Mouse (Mus musculus) ES-E14 (cell line): Measurements from ENCODE around the gene Dapk1.

Experiments used
- CHD2 ChIP-seq: IDR thresholded peaks from 2 replicates; pipeline ENCODE4 v1.6.1; 2014; ENCODE audit warnings: mild to moderate bottlenecking, low read depth, low read length, inconsistent platforms
- MAFK ChIP-seq: IDR thresholded peaks from 2 replicates; pipeline ENCODE4 v1.6.1; 2014; ENCODE audit warnings: mild to moderate bottlenecking, low read depth, low read length, inconsistent platforms; ENCODE audit not compliant: insufficient read depth
- ZC3H11A ChIP-seq: IDR thresholded peaks from 2 replicates; pipeline ENCODE4 v1.6.1; 2012; ENCODE audit warnings: low read depth, mild to moderate bottlenecking, inconsistent platforms, low read length, borderline replicate concordance
- ZNF384 ChIP-seq: IDR thresholded peaks from 2 replicates; pipeline ENCODE4 v1.6.1; 2012; ENCODE audit warnings: low read depth, low read length, inconsistent platforms

GRCm38 (mm10) chr13:60746271-60746670, 144.5 kb downstream of the Dapk1 start:
- no peak for TF ChIP-seq CHD2
- TF ChIP-seq MAFK: no peak
- no peak for TF ChIP-seq ZNF384
- no peak for TF ChIP-seq ZC3H11A
